Mouse (Mus musculus) ES-E14 (cell line): ENCODE results near the gene Crebbp.

ENCODE experiments used
- HCFC1 ChIP-seq: IDR thresholded peaks from 2 replicates; pipeline ENCODE4 v1.6.1; 2012; ENCODE audit warnings: low read length, inconsistent platforms, borderline replicate concordance; ENCODE audit not compliant: insufficient read depth
- MAFK ChIP-seq: IDR thresholded peaks from 2 replicates; pipeline ENCODE4 v1.6.1; 2014; ENCODE audit warnings: mild to moderate bottlenecking, low read depth, low read length, inconsistent platforms; ENCODE audit not compliant: insufficient read depth
- ZC3H11A ChIP-seq: IDR thresholded peaks from 2 replicates; pipeline ENCODE4 v1.6.1; 2012; ENCODE audit warnings: low read depth, mild to moderate bottlenecking, inconsistent platforms, low read length, borderline replicate concordance

DNA sequence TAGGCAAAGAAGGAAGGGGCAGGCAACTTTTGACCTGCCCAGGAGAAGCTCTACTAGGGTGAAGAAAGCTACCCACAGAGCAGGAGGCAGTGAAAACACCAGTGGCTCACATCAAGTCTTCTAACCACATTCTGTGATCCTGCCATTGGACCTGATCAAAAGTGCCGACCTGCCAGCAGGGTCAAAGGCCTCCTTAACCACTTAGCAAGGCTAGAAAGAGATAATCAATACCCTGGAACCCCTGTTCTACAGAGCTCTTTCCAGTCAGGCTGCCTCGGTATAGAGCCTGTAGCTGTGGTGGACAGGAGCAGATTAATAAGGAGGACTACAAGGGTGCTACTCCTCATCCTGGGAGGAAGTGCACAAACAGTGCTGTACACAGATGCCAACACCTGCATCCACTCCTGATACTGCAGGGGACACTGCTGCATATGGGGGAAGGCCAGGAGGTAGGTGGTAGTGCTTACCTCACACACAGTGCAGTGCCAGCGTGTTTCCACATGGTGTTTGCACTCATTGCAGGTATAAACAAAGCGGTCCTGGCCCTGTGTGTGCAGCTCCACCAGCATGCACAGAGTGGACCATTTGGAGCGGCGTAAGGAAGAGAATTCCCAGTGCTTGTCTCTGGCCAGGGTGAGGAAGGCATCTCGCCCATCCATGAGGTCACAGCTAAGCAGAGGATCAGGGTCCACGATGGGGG is 126.4 kb downstream of the Crebbp start:
- TF ChIP-seq HCFC1 (no peak), ZC3H11A (no peak), MAFK (no peak)
